Mouse (Mus musculus): ENCODE results near the gene Atp6v1b1.

The Atp6v1b1 gene

DNA sequence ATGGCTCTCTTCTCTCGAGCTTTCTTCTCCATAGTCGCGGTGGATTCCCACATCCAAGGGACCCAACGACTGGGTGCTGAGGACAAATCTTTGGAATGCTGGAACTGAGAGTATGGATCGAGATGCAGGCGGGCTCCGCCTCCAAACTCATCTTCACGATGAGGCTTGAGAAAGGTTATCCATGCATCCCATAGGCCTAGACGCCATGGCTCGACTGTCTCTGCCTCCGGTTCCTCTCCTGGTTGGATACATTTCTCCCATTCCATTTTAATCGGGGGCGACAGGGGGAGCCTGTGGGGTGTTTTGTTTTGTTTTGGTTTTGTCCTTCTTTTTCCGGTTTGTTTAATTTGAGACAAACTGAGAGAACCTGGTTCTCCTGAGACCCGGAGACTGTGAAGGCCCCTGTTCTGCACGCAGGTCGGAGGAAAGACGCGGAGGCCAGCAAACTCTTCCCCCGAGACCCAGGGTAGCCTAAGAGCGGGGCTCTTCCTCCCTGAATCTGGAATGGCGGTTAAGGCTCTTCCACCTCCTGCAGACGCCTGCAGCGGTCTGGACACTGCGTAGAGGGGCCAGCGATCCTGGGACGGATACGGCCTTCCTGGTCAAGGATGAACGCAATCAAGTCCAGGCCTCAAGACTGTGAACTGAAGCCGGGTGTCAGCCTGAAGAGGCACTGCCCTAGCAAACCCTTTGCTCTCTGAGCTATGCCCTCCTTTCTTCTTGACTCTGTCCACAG is 27.2 kb upstream of the Atp6v1b1 start:
- no peak for DNase-seq (ENCODE audit: low spot score)

DNA sequence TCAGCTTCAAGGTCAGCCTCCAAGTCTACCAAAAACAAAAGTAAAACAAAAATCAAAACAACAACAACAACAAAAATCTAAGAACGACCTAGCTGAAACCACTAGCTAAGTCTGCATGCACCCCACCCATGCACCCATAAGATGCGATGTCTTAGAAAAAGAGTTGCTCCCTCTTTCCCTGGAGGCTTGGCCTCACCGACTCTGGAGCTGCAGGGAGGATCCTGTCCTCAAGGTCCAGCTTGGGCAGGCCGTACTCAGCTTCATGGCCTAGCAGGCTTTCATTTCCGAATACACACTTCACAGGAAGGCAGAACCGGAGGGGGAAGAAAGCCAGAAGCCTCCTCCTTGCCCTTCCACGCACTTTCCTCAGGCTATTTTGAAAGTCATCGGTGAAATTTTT is 25.8 kb upstream of the Atp6v1b1 start:
- no peak for DNase-seq (ENCODE audit: low spot score)

DNA sequence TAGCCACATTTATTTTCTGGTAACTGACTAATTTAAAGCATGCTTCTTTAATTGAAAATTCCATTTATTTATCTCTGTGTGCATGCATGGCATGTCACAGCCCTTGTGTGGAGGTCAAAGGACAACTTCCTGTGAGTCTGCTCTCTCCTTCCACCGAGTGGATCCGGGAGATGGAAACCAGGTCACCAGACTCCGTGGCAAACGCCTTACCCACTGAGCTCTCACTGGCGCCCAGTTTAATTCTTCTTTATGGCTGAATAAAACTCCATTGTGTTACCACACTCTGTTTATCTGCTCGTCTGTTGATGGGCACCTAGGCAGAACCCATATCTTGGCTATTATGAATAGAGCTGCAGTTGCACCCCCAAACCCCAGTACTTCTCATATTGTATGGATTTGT is 20.3 kb upstream of the Atp6v1b1 start:
- DNase-seq (ENCODE audit: low spot score), result no peak

DNA sequence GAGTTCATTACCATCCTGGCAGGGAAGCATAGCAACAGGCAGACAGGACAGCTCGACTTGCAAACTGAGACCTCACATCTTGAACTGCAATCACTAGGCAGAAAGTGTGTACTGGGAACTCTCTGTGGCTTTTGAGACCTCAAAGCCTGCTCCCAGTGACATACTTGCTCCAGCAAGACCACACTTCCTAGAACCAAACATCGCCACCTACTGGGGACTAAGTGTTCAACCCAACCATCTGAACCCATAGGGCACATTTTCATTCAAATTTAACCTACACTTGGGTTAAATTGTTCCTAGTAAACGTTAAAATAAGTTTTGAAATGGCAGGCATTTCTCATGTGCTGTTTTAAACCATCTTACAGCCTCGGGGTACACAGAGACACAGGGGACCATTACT is 15.6 kb upstream of the Atp6v1b1 start:
- no peak for DNase-seq (ENCODE audit: low spot score)

DNA sequence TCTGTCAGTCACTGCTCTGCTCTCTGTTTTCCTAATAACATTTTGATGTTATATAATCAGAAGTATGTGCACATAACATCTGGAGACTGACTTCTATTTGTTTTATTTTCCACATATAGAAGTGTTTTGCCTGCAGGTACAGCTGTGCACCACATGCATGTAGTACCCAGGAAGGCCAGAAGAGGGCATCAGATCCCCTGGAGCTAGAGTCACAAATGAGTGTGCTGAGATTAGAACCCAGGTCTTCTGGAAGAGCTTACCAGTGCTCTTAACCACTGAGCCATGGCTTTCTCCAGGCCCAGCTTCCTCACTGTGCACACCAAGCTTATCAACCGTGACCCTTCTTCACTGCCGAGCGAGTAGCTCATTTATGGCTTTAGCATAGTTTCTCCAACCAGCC is 14.3 kb upstream of the Atp6v1b1 start:
- DNase-seq (ENCODE audit: low spot score), result no peak

DNA sequence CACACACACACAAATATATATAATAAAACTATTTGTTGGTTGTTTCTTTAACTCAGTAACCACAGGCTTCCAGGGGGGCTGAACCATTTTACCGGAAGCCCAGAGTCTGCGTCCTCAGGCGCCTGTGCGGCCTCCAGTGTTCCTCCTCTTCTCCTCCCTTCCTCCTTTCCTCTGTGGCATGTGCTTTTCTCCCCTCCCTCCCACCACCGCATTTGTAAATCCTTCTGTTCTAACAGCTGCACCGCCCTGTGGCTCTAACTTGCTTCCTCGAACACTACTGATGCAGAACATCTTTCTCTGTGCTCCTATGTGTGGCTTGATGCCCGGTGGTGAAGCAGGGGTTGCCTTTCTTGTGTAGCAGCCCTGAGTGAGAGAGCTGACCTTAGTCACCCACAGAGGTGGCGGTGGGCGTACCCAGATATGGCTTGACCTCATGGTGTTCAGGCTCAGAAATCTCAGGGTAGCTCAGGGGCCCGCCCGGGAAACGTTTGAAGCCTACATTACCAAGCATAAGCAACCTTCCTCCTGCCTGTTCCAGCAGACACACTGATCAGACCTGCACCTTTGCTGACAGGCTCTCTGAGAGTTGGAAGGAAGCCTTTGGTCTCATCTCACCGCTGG is 13.3 kb upstream of the Atp6v1b1 start:
- no peak for DNase-seq (ENCODE audit: low spot score)

DNA sequence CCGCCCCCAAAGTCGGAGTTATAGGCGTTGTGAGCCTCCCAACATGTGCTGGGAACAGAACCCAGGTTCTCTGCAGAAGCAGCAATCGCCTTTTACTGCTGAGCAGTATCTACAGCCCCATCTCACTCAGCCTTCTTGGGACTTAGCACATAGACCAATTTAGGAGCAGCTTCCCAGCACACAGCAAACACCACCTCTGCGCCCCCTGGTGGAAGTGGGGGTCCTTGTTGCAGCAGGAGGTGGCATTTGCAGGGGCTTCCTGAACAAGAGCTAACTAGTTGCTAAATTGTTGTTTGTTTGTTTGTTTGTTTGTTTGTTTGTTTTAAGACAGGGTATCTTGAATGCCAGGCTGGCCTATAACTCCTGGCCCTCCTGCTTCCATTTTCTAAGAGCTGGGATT is 11.7 kb upstream of the Atp6v1b1 start:
- no peak for DNase-seq (ENCODE audit: low spot score)

DNA sequence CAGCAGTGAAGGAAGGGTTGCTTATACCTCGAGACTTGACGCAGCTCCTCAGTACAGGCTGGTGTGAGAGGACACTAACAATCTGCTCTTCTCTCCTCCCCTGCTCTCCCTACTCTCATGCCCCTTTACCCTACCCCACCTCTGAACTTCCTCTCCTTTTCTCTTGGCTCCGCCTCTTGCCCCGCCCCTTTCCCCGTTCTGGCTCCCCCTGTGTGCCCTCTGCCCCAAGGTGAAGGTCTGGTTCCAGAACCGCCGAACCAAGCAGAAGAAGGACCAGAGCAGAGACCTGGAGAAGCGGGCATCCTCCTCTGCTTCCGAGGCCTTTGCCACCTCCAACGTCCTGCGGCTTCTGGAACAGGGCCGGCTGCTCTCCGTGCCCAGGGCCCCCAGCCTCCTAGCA is 5.5 kb upstream of the Atp6v1b1 start:
- no peak for DNase-seq (ENCODE audit: low spot score)

DNA sequence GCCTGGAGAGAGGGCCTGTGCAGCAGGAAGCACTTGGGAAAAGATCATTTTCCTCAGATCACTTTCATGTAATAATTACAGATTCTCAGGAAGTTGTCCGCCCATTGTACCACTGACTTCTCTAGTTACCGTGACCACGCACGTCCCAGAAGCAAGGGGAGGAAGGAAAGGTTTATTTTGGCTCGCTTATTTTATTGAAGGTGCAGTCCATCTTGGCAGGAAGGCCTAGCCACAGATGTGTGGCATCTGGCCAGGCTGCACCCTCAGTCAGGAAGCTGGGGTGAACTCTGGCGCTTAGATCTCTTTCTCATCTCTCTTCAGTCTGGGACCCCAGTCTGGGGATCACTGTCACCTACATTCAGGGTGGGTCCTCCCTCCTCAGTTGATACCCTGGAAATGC is 4.2 kb upstream of the Atp6v1b1 start:
- DNase-seq (ENCODE audit: low spot score), result no peak

DNA sequence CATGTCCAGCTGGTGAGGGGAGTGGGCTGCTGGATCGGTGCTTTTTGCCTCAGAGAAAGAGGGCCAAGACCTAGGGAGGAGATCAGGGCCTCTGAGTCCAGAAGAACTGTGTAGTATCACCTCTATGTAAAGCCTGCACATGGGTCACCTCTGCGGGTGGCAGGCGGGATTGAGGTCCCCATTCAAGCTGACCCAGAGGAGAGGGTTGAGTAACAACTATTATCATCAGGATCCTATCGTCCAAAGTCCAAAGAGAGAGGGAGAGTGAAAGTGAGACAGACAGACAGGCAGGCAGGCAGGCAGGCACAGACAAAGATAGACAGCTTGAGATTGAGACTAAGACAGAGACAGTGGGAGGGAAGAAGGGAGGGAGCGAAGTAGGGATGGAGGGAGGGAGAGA is 422 bp downstream of the Atp6v1b1 start:
- DNase-seq (ENCODE audit: low spot score), result no peak

DNA sequence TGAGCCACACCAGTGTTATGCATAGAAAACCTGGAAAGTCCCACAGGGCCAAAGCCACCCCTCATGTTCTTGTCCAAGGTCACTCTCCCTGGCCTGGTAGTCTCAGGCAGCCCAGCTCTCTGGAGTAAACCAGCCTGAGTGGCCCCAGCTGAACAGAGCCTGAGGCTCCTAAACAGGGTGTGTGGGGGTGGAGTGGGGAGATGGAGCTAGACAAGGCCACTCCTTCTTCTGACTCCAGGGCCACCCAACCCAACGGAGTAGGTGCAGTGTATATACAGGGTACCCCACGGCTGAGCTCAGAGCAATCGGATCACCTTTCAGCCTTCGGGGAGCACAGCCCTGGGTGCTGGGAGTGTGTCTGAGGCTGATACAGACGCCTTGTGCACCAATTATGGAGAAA is 1.3 kb downstream of the Atp6v1b1 start:
- no peak for DNase-seq (ENCODE audit: low spot score)

DNA sequence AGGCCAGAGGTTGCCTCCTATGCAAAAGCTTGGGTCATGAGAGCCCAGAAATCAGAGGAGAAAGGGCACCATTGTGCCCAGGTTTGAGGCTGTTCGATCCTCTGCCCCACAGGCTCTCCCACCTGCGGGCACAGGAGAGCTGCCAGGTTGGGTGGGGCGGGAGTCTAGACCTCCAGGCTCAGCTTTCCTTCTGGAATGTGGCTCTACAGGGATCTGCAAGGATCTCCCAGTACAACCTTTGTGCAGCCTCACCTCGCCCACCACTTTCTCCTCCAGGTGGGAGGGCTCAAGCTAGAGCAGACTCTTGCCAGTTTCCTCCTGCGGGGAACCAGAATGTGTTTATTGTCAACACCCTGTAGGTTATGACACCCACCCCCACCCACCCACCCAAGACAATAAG is 1.8 kb downstream of the Atp6v1b1 start:
- DNase-seq (ENCODE audit: low spot score), result no peak

DNA sequence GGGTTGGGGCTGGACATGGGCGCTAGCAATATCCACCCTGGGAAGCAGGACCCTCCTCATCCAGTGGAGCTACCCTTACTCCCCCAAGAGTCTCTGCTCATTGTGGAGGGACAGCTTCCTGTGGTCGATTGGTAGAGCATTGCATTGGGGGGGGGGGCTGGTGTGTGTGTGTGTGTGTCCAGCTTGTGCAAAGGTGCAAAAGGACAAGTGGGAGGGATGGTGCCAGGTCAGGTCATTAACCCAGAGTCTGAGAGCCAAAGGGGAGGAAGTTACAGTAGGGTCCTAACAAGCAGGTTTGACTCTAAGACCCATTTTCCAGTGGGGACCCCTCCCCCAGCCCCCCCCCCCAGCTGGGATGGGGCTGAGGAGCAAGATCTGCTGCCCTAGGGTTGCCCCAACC is 2.7 kb downstream of the Atp6v1b1 start:
- no peak for DNase-seq (ENCODE audit: low spot score)

DNA sequence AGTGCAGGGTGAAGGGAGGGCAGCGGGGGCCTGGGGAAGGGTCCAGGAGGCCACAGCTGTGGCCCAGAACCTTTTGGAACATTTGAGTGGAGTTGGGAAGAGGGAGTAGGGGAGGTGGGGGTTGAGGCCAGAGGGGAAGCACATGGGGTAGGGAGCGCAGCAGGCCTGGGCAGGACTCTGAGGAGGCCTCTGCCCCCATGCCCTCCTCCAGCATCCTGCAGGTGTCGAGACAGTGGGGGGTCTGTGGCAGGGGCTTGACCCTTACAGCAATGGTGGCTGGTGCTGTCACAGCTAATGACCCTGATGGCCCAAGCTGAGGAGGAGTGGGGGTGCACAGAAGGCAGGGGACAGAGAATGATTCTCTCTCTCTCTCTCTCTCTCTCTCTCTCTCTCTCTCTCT is 6.5 kb downstream of the Atp6v1b1 start:
- DNase-seq (ENCODE audit: low spot score), result no peak

DNA sequence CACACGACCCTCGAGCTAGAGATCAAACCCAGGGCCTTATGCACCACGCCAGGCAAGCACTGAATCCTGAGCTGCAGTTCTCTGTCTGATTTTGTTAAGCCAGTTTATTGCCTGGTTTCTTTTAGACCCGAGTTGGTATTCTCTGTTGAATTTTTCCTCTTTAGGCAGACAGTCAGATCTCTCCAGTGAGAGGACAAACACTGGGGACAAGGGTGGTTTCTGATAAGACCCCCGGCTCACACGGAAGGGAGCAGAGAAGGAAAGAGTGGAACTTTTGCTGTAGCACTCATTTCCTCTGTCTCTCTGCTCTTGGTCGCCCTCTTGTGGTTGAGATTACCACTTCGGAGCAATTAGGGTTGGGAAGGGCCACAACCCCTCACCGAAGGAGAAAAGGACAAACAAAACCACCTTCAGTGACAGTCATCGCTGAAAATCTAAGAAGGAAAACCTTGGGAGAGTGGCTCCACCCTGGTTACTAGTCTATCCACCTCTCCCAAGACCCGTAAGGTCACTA is 7.4 kb downstream of the Atp6v1b1 start:
- DNase-seq (ENCODE audit: low spot score), result no peak

DNA sequence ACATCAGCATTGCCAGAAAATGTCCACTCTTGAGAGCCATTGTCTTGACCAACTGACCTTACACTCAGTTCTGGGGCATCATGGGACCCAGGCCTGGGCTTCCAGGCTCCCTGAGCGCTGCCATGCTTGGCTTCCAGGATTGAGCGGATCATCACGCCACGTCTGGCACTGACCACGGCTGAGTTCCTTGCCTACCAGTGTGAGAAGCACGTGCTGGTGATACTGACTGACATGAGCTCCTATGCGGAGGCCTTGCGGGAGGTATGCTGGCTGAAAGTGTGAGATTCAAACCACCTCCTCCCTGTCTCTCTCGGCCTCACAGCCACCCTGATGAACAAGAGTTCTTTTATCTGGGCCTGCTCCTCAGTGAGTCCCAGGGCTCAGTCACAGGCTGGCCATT is 13.3 kb downstream of the Atp6v1b1 start:
- DNase-seq (ENCODE audit: low spot score), result no peak

DNA sequence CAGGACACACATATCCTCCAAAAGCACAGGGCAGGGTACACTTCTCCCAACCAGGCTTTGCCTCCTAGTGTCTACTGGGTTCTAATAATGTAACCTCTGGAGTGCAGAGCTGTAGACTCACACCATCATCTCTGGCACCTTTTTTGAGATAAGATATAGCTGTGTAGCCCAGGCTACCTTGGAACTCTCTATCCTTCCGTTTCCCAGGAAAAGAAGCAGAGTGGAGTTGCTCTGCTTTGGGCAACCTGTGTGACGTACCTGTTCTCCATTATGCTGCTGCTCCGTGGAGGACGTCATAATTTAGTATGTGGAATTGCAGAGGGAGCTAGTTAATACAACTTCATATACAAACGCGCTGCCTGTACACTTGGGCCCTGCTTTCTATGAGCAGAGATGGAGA is 19.6 kb downstream of the Atp6v1b1 start, which contains the start of gene Ankrd53:
Gene Ankrd53 (plus strand): TSS at position 301 of the 400 bp plus-strand sequence.
- DNase-seq (ENCODE audit: low spot score), result no peak

DNA sequence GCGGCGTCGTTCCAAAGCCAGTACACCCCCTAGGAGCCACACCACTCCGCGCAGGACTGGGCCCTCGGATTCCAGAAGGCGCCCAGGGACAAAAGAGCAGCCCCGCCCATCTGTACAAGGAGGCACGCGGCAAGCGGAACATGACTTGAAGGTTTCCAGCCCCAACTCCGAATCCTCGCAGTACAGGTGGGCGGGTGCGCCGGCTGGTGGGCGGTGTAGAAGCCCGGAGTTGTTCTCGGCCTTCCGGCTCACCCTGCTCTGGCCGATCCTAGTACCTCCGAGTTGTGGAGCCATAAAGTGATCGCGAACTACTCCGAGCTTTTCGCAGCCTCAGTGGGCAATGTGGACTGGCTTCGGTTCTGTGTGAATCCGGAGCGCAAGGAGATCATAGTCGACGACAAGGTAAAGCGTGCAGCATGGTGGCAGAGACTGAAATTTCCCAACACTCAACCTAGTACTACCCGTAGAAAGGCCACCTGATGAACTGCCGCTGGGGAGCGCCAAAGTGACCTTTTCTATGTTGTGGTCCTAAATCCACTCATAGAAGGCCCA is 20.2 kb downstream of the Atp6v1b1 start:
- no peak for DNase-seq (ENCODE audit: low spot score)

DNA sequence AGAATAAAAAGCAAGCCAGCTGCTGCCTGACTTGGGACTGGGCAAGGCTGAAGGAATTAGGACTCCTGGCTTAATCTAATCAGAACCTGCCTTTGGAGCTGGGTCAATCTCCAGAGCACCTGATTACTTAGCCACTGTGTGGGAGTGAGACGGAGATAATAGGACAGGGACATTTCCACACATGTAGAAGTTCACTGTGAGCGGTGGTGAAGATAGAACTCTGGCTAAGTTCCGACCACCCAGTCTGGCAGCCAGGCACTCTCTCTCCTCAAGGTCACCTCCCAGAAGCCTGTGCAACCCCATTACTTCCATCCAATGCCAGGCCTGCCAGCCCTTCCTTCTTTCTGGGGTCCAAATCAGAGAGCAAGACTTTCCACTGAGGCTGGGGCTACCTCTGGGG is 24.2 kb downstream of the Atp6v1b1 start:
- no peak for DNase-seq (ENCODE audit: low spot score)

DNA sequence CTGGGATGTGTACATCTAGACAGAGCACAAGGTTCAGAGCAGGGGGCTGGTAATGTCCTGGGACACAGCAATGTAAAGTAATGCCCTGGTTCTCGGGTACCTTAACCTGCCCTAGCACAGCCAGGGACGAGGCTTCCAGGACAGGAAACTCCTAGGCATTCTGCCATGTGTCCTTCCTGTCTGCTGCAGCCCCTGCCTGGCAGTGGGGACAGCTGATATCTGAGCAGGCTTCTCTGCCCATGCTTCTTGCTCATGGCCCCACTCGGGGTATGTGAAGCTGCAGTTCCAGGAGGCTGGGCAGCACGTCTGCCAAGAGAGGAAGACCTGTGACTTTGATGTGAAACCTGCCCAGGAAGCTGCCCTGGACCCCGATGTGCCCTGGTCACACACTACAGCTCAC is 25.7 kb downstream of the Atp6v1b1 start:
- DNase-seq (ENCODE audit: low spot score), result no peak

DNA sequence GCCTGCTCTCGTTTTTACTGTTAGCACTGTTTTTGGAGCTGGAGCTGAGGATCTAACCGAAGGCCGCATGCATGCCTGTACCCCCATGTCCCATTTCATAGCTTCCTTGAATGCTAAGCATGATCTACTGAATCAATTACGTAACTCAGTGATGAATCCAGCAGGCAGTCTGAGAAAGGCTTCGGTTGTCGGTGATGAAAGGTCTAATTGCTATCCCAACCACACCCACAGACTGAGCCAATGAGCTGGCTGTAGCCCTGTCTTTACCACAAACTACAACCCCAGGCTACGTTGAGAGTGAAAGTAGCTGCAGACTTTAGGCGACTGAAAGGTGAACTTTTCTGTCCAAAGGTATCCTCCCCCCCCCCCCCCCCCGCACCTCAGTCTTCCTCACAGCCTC is 31.3 kb downstream of the Atp6v1b1 start:
- DNase-seq (ENCODE audit: low spot score), result no peak

DNA sequence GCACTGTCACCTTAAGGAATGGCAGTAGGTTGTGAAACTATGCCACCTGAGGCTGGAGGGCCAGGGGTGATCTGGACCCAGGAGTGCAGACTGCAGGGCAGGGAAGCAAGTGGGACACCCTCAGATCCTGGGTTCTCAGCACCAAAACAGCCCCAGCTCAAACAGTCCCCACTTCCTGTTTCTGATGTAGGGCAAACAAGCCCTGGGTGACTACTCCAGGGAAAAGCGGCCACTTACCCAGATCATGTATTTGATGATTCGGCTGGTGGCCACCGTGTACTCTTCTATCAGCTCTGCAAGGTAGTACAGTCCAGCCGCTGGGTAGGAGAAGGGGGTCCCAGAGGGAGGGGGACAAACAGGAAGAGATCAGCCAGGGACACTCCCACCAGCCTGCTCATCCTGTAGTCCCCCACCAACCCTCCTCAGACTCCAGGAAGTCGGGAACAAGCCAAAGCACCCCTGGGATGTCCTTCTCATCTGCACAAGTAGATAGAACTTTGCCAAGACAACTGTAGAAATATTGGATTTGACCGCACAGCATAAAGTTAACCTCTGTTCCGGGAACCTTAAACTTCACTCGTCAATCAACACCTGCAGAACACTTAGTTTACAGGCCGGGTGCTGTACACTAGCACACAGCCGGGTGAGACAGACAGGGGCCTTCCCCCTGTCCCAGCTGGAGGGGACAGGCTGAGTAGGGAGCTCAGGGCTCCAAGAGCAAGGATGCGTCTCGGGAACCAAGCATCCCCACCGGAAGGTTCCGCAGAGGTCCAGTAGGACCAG is 32.2 kb downstream of the Atp6v1b1 start:
- DNase-seq (ENCODE audit: low spot score), result no peak
